Mouse (Mus musculus) lung, adult 2 months (tissue): ENCODE data around the gene Hecw2. TPM values are rescaled to one million over a fixed set of nuclear protein-coding genes. Genes with fewer than 3 reads are reported as not detected.

Experiments used
- DNase-seq: peaks from one replicate; pipeline ENCODE4 v3.0.0; 2022
- H3K4me1 ChIP-seq: fragments of 200-500 bp; 2 replicates; pipeline ENCODE4 v1.6.1; 2011; ENCODE audit warnings: low read length; ENCODE audit not compliant: control insufficient read depth, insufficient read depth
- H3K4me3 ChIP-seq: fragments of 200-500 bp; replicated peaks from 2 replicates; pipeline ENCODE3; 2011; ENCODE audit warnings: low read depth, mild to moderate bottlenecking, control low read depth, low read length; ENCODE audit errors: extremely low read depth
- CTCF ChIP-seq: fragments of 200-500 bp; IDR thresholded peaks from 2 replicates; pipeline ENCODE4 v1.5.1; 2011; ENCODE audit warnings: mild to moderate bottlenecking, low read length, control low read depth; ENCODE audit not compliant: insufficient read depth
- POLR2A ChIP-seq: fragments of 200-500 bp; IDR thresholded peaks from 2 replicates; pipeline ENCODE4 v1.6.1; 2011; ENCODE audit warnings: low read depth, mild to moderate bottlenecking, control low read depth, low read length, borderline replicate concordance; ENCODE audit errors: extremely low read depth
- WGBS: fragments of 180-500 bp; shearing (Covaris S2); methylation state at CpG from one replicate; pipeline ENCODE4 v1.1.7; 2018; 5-methylcytosine and 5-hydroxymethylcytosine counted together
- polyA plus RNA-seq: library from polyadenylated mRNA; depleted of rRNA; stranded (reverse); fragments of >200 nt; gene quantifications from 2 replicates; pipeline ENCODE4 v1.2.3, GENCODE M21; 2012

Hecw2 gene
- polyA plus RNA-seq, 1 experiment = 5.8 TPM

DNA sequence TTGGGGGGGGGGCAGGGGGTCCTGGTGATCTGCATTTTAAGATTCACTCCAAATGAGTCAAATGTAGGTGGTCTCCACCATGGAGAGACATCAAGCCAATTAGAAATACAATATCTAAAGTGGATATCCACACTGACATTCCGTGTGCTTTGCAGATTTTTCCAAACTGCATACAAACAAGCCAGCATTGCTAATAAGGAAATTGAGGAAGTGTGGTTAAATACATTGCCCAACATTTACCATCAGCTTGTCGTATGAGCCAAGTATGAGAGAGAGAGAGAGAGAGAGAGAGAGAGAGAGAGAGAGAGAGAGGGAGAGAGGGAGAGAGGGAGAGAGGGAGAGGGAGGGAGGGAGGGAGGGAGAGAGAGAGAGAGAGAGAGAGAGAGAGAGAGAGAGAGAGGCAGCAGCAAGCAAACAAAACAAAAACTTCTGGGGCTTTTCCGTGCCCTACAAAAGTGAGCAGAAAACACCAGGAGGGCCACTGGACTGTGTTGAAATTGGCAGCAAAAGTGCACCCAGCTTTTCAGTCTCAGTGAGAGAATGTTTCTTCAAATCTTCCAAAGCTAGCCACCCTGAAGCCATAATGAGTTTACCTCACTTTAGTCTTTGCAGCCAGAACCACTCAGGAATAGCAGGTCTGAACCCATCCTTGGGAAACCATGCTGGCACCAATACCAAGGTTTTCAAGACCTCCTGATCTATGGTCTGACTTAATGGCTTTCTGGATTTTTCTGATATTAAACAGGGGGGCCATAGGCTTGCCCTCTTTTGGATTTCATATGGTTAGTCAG lies 376.7 kb downstream of the Hecw2 start:
- H3K4me1 ChIP-seq = peaks cover 6% of the 10 kb centered on the region
- no peak overlapping the region for H3K4me3 ChIP-seq
- WGBS = 25% methylated on average over 3 of the region's 3 CpGs
- TF ChIP-seq POLR2A (no peak), CTCF (no peak)
- DNase-seq = no peak

- no peak for DNase-seq
- no peak for TF ChIP-seq POLR2A
- Histone ChIP-seq H3K4me1 (peaks cover 6% of the 10 kb centered on the region), H3K4me3 (no peak overlapping the region)
- WGBS = 86% methylated on average over 2 of the region's 2 CpGs
Measured at GRCm38 (mm10) chr1:53816353-53816752, 378.6 kb downstream of the Hecw2 start.

- 40% methylated on average over 2 of the region's 2 CpGs for WGBS
- Histone ChIP-seq H3K4me3 (no peak overlapping the region), H3K4me1 (no peaks in the 10 kb centered on the region)
- DNase-seq = no peak
- no peak for TF ChIP-seq CTCF
- no peak for TF ChIP-seq POLR2A
Measured at GRCm38 (mm10) chr1:53814077-53814705, 380.8 kb downstream of the Hecw2 start.

DNA sequence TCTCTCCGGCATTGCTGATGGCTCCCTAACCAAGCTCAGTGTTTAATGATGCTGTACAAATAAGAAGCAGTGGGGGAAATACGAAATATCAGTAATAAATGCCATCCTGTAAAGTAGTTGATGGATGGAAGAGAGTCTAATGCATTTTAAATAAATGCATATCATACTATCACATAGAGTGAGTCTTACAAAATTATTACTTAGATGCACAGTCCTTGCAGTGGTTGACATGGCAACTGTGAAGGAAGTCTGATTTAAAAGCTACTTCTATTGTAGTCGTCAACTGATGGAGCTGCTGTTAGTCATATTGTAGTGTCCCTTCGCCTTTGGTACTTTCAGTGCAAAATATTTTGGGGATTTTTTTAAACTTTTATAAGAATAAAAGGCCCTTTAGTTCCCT lies 383.0 kb downstream of the Hecw2 start:
- TF ChIP-seq POLR2A (no peak), CTCF (no peak)
- DNase-seq = no peak
- H3K4me3 ChIP-seq = no peak overlapping the region
- 87% methylated on average over 4 of the region's 4 CpGs for WGBS
- no peaks in the 10 kb centered on the region for H3K4me1 ChIP-seq

DNA sequence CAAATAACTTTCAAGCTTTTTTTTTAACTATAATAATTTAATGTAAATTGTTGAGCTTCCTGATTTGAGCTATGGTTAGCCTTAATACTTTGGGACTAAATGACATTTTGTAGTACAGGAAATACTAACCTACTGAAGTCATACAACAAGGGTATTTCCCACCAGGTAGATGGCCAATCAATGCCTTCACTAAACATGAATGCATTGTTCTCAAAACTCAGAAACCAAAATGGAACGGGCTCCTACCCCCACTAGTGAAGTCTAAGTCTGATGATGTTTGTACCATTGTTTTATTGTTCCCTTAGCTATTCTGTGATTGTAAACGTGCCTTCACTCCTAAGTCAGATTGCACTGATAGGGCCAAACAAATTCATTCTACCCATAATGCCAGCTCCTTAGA lies 386.7 kb downstream of the Hecw2 start:
- DNase-seq = no peak
- no peak for TF ChIP-seq POLR2A
- no peak for TF ChIP-seq CTCF
- 57% methylated on average over 2 of the region's 2 CpGs for WGBS
- Histone ChIP-seq H3K4me1 (no peaks in the 10 kb centered on the region), H3K4me3 (no peak overlapping the region)

- H3K4me1 ChIP-seq = no peaks in the 10 kb centered on the region
- 35% methylated on average over 3 of the region's 3 CpGs for WGBS
- TF ChIP-seq POLR2A = no peak
- no peak for TF ChIP-seq CTCF
- no peak overlapping the region for H3K4me3 ChIP-seq
- no peak for DNase-seq
Measured at GRCm38 (mm10) chr1:53797811-53798210, 397.2 kb downstream of the Hecw2 start.

DNA sequence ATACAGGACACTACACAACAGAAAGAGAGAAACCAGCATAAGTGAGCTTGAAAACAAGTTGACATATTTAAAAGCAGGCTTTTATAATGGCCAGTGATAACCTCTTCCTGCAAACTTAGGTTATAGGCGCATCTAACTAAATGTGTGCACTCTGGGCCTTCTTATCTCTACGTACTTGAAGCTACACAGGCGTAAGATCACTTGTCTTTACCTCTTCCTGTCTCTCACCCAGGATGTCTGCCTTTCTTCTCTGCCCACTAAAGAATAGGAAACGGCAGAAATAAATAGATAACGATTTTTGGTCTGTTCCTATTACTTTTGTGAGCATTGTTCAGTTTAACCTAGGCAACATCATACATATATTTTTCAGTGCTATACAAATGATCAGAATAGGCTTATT lies 397.9 kb downstream of the Hecw2 start:
- TF ChIP-seq POLR2A = no peak
- no peak for TF ChIP-seq CTCF
- no peak for DNase-seq
- Histone ChIP-seq H3K4me3 (no peak overlapping the region), H3K4me1 (no peaks in the 10 kb centered on the region)
- 64% methylated on average over 5 of the region's 5 CpGs for WGBS

DNA sequence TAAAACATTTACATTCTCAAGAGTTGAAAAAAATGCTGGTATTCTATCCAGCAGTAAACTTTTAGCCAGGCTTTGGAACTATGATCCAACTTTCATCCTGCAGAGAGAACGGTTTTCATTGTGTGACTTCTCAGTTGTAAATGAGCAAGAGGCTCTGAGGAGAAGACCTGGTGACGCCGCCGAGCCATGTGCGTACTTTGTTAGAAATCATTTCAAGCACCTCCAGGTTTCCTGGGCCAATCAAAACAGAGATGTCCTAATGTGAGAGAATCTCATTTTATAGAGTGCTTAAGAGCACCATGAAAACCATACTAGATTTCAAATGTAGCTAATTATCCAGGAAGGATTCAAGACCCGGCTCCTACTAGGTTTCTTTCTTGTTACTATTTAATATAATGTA lies 398.7 kb downstream of the Hecw2 start:
- WGBS = 90% methylated on average over 6 of the region's 6 CpGs
- DNase-seq = no peak

DNA sequence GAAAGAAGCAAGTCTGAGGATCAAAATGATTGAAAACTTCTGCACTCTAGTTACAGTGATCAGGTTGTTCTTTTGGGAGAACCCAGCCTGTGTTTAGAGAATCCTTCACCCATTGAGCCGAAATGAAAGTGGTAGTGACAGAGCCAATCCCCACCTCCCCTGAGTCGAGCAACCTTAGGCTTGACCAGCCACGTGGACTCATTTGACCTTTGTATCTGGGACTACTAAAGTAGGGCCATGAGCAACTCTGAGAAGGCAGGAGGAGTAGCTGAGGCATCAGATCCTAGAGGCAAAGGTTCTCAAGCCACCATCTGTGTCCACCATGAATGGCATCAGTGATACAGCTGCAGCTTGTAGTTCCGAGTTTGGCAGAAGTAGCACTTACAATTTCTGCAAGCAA lies 399.4 kb downstream of the Hecw2 start:
- H3K4me3 ChIP-seq = no peak overlapping the region
- no peaks in the 10 kb centered on the region for H3K4me1 ChIP-seq
- WGBS = 75% methylated on average over 4 of the region's 4 CpGs
- TF ChIP-seq CTCF (no peak), POLR2A (no peak)
- no peak for DNase-seq

More for the DNA sequence above, 398.7 kb downstream of the Hecw2 start:
- no peak for TF ChIP-seq POLR2A
- no peak for TF ChIP-seq CTCF
- no peaks in the 10 kb centered on the region for H3K4me1 ChIP-seq
- H3K4me3 ChIP-seq = no peak overlapping the region

GRCm38 (mm10) chr1:53795081-53795480 lies 399.9 kb downstream of the Hecw2 start:
- H3K4me1 ChIP-seq = no peaks in the 10 kb centered on the region
- WGBS = 90% methylated on average over 5 of the region's 5 CpGs
- no peak for DNase-seq
- H3K4me3 ChIP-seq = no peak overlapping the region
- no peak for TF ChIP-seq POLR2A
- TF ChIP-seq CTCF = no peak
